Mouse (Mus musculus) heart, adult 18-20 months (tissue): ENCODE measurements at regions not wholly inside any gene's neighbourhood (a gene's known extent, or its start where the extent isn't known, plus 50 kb on each side); places are given as distances from the start of the nearest gene placed in this dataset.

Experiments used
- DNase-seq, 2 experiments: peaks; one replicate each; pipeline ENCODE4 v3.0.0; 2021 to 2022; ENCODE audit warnings: mixed read lengths in 1 of 2

DNA sequence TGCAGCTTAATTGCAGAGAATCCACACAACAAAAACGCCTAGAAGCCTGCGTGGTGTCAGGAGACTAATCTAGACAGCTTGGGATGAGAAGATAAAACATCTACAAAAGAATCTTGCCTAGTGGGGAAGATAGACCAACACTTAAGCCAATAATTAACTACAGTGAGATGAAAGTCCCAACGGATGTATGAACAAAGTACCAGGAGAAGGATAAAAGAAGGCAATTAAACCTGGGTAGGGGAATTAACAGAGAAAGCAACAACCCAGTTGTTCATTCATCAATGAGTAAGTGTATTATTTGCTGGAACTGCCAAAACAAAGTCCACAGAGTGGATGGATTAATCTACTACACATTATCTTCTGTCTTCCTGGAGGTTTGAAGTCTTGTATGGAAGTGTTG is 99.8 kb downstream of the Olfm4 start:
- DNase-seq = no peak

DNA sequence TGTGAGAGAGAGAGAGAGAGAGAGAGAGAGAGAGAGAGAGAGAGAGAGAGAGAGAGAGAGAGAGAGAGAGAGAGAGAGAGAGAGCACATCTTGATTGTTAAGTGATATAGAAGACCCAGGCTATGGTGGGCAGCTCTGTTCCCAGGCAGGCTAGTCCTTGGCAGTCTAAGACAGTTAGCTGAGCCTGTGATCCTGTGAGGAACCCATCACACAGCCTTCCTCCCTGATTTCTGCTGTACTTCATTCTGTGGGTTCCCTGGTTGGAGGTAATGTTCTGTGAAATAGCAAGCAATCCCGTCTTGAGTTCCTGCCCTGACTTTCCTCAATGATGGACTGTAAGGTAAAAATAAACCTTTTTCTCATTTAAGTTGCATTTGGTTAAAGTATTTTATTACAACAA is 113.4 kb downstream of the Olfm4 start:
- DNase-seq = no peak

DNA sequence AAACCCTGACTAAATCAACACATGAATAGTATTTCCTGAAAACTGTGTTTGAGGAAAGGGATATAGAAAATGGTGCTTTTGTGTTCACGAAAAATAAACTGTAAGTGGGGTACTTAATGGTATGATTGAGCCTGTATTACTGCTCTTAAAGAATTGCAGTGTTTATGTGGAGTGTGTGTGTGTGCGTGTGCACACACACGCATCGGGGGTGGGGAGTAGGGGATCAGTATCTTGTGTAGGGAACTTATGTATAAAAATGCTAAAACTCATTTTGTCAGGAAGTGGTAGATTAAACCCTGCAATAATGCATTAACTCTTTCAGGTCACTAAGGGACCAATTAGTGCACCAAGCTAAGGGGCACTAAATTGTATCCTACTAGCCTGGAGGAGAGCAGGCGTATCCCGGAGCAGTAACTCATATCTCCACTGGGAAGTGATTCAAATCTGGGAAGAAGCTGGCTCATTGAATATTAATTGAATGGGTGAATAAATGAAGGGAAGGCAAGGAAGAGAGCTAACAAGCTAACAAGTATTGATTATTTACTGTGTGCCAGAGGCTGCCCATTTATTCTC is 129.3 kb downstream of the Olfm4 start:
- DNase-seq = no peak

DNA sequence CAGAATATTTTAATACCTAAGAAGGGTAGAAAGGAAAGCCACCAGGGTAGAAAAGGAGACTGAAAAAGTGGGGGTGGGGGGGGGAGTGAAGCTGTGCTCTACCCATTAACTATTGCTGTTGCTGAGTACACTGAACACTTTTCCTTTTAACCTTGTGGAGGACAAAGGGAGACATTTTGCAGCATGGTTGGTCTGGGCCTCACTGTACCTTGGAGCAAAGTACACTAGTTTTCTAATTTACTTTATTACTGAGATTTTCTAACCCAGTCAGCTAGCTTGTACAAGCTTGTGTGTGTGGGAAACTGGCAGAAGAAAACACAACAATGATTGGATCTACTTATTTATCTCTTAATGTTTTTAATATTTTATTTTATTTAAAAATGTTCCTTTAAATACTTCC is 130.4 kb downstream of the Olfm4 start:
- no peak for DNase-seq

DNA sequence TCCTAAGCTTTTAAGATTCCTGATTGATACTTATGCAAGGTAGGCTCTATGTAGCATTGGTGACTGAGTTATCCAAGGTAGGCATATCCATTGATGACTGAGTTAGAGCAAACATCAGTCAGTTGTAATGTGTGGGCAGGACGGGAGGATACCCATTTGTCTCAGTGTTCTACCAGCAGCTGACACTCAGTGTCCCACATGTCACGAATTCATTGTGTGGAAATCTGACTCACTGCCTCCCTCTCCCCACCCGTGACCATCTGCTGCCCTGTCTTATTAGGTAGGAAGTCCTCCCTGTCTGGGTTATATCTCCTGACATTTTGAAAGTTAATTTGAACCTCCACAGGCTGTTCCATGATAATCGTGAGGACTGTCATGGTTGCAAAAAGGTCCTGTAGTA is 141.3 kb downstream of the Olfm4 start:
- DNase-seq = no peak

DNA sequence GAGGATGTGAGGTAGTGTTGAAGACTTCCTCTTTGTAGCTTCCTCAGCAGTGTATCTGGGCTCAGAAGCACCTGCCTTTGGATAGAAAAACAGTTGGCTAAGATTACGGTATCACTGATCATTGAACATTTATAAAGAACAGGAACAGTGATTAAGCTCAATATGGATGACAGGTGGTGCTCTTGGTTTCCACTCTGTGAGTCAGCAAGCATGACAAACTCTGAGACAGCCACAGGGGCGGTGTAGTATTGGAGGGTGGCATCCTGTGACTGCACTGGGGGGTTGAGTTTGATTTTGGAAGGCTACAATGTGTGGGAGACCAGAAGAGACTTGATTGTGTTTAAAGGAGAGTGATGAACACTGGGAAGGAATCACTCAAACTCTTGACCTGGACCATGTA is 144.3 kb downstream of the Olfm4 start:
- no peak for DNase-seq

DNA sequence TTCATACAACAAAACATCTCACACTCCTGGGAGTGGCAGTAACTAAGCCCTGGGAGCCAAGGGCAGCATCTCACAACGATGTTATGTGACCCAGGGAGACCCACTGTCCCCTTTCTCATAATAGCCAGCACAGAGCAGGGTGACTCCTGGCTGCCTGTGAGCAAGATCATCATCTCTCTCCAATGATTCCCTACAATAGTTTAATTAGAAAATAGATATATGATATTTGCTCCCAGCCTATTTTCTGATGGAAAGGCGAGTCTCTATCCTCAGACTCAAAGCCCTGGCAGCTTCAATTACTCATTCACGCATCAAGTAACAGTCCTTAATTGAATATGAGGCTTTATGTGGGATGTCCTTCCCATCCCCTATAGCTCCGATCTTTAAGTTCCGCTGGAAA is 153.7 kb downstream of the Olfm4 start:
- DNase-seq = no peak

DNA sequence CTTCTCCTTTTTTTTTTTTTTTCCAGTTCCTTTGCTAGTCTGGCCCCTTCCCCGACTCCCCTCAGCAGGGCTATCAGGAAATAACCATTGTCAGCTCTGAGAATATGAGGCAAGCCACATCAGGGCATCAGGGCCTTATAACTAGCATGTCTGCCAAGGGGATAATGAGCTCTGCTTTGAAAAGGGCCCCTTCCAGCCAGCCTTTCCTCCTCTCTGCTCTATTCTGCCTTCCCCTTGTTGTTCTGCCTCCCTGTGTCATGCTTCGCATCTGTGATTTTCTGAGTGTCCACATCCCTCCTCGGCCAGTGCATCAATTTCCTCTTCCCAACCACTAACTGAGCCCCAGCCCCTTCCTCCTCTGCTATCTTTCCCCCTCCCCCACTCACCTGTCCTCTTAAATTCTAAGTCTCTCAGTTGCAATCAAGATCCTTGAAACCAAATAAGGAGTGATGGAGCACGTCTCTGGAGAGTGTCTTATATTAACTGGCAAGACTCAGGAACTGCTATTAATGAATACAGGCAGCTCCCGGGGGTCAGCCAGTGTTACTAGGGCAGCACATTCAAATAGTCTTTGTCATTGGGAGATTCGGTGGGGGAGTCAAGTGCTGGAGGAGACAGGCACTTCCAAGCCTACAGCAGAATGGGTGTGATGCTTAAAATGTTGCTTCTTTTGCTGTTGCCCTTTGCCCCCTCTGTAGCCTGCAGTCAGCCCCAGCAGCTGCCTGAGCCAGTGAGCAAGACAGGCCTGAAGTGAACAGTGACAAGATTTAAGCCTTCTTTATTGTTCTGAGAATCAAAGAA is 155.3 kb downstream of the Olfm4 start:
- no peak for DNase-seq

DNA sequence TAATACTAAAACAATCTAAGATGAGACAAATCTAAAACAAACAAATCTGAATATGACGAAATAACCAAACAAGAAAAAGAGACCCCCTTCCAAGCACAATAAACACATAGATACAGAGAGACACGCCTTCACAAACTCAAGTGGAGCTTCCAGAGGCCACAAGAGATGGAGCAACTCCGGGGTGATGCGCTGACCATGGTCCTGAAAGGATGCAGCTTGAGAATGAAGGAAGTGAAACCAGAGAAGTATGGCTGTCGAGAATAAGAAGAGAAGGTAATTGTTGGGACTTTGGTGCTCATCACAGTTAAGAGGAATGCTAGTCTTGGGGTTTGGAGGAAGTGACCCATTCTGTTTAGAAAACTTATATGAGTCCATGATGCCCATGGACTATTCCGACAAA is 173.1 kb downstream of the Olfm4 start:
- peak in 1 of 2 experiments; percentile 17 for DNase-seq

DNA sequence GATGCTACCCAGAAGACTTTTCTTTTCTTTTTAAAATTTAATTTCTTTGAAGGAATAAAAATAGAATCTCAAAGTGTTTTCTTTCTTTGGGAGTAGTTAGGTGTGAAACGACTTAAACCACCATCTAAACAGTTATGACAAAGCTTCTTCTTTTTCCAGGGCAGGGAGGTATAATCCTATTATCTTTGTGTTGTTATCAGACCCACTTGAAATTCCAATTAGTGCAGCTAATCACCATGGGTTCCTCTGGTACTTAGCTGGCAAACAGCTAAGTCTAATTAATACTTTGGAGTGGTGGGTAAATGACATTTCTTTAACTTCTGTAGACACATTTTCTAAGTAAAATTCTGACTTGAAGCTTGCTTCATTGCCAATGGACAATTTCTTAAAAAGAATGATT is 185.3 kb downstream of the Olfm4 start:
- no peak for DNase-seq

DNA sequence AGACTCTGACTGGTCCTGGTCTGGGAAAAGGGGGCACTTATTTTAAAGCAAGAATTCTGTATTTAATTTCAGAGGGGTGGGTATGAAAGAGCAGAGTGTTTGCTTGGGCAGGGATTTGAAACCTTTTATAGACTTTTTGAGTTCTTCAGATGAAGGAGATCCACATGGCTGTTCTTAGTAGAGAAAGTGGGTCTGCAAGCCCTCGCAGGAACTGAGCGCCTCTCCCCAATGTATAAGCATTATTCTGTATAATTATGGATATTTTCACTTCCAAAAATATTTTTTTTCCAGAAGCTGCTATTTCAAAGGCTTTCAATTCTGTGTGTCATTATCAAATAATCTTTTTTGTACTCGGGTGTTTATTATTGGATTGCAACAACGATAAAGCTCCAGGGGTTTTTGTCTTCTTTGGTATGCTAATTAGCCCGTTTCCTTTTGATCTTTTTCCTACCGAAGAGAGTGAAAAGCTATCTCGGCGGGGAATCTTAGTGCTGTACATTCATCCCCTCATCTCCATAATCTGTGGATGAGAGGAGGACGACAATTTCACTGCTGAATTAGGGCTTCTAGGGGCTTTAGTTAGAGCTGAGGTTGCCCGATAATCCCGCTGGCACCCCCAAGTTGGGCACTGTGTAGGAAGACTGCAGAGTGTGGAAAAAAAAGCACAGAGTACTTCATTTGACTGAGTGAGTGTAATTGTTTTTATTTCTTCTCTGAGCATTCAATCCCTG is 186.7 kb downstream of the Olfm4 start:
- no peak for DNase-seq

DNA sequence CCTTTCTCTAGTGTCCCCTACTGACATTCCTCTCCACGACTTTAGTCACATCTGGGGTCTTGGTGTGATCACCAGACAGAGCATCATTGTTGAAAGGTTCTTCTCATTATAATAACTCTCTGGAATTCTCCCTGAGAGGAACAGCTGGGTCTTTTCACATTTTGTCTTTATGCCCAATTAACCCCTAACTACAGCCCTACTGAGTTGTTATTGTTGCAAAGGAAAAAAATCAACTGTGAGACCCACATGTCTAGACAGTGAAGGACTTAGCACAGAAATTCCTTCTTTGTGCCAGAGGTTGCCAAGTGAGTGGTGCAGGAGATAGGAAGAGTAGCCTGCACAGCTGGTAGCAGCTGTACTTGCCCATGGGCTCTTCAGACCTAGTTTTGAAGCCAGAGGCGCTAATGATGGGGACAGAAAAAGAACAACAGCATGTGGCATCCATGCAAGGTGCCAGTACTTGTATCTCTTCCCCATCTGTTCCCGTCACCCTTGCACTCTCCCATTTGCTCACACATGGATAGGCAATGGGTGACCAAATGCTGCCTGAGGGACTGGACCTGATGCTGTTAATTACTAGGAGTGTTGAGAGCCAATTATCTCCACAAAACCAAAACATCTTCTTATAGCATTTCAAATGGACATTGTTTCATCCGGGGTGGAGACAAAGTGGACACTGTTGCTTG is 189.1 kb downstream of the Olfm4 start:
- DNase-seq = no peak

DNA sequence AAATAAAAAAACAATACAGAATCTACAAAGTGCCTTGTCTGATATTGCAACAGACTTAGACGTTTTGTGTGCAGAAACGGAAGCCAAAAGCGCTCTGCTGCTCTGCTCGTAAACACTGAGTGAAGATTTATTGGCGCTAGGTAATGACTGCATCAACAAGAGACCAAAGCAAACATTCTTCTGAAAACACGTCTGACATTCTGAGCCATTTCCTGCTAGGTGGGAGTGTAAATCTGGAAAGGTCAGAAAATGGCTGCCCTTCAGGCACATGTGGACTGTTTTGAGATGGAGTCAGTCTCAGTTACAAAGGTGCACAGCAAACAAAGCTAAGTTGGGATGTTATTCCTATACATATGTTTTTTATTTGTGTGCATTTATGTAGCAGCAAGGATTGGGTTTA is 192.6 kb downstream of the Olfm4 start:
- DNase-seq = no peak

DNA sequence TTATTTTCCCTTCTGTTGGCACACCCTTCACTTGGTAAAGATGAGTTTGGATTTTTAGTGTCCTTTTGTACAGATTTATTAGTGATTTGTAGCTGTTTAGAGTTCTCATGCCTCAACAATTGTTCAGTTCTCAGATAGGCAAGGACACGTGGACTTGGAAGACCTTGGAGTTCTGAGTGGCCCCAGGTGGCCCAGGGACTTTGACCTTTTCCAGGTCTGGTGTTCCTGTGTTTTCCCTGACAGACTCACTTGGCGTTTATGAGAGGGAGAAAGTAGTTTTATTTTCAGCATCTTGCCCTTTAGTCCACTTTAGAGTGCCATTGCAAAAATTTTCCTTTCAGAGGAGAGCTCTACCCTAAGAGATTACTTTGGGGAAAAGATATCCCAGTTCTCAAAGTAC is 211.2 kb downstream of the Olfm4 start:
- DNase-seq = no peak

DNA sequence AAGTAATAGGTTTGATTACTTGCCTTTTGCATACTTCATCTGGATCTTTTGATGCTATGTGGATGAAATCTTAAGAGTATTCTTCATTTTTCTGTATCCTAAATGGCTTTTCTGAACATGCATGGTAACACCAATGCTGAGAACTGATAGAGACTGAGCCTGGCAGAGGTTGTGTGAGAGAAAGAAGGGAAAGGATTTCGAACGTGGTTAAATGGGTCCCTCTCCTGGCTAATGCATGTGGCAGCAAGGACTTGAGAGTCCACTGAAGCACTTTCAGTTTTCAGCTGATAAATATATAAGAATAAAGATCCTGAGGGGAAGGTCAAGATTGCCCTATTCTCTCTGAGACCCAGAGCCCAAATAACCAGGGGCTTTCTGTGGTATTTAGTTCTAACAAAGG is 229.0 kb downstream of the Olfm4 start:
- no peak for DNase-seq

DNA sequence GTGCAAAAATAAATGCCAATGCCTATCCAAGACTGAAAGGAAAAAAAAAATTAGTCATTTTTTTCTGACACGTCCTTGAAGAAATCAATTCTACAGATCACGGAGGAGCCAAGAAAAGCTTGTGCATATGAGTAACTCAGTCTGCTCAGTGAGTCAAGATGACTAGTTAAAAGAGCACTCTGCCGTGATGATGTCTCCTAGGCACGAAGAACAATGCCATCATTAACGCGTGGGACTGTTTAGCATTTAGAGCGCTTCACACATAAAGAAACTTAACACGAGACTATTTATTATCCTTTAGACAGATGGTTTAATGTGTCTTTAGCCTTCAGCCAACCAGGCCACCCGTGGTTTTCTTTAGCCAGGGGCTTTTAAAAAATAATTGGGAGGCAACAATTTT is 229.8 kb downstream of the Olfm4 start:
- DNase-seq = no peak

DNA sequence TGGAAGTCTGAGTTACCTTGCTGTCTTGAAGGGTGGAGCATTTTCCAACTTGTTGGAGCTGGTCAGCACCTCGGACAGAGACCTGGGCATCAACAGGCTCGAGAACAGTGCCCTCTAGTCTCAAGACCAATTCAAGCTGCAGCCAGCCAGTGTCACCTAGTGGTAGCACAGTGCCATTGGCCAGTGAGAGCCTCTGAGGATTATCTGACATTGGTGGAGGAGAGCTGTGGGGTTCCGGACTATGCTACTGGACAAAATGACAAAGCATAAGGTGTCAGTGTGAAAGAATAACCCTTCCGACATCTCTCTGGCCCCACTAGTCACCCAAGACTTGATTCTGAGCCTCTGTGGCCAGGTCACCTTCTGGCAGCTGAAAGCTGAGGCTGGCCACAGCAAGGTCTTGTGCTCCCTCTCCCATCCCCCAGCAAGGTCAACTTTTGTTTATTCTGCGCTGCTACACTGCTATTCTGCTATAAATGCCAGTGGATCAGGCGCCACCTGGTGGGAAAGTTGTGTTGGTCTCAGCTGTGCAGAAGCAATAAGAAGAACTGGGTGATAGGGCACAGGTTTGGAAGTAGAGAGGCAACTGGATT is 232.2 kb downstream of the Olfm4 start:
- DNase-seq = peak; percentile 34 to 49

DNA sequence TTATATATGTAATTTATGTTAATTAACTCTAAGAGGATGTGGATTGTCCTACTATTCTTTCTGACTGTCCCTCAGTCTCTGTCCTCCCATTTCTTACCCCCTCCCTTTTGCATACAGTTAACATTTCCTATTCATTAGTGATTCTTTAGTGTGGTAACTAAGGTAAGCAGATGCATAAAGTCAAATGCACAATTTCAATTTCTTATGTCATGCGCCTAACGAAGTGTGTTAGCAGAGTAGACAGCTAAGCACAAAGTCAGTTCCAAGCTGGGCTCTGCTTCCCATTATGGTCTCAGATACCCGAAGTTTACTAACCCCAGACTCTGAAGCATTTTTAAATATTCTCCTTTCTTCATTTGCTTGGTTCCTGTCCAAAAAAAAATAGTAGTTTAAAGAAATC is 248.2 kb downstream of the Olfm4 start:
- DNase-seq = no peak

DNA sequence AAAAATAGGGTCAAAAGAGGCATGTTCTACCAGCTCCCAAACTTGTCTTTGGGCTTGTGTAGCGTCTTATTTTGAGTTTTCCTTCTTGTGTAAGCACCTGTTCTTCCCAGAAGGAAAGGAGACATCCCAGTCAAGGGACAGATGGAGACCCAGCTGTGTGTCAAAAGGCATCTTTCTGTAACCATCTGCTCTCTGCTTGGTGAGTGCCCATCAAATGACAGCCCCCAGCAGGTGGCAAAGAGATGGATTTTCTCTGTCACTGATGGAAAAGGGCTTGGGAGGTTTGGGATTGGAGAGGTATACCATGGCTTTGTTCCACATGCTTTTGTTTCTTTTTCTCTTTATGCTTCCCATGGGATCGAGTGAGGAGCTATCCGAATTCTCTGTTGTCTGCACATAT is 249.1 kb downstream of the Olfm4 start:
- DNase-seq = no peak

DNA sequence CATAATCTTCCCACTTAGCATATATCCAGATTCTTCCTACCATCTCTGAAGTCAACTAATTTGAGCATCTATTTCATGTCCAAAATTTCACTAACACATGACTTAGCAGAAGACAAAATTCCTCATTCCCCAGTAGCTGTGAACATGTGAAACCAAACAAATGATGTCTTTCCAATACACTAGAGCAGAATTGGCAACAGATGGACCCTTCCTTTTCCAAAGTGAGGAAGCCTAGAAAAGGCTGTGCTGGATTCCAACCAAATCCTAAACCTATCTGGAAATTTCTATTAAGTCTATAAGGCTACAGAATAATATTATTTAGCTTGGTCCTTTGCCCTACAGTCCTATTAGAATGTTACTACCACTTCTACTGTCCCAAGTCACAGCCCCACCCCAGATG is 253.3 kb downstream of the Olfm4 start:
- DNase-seq = no peak

DNA sequence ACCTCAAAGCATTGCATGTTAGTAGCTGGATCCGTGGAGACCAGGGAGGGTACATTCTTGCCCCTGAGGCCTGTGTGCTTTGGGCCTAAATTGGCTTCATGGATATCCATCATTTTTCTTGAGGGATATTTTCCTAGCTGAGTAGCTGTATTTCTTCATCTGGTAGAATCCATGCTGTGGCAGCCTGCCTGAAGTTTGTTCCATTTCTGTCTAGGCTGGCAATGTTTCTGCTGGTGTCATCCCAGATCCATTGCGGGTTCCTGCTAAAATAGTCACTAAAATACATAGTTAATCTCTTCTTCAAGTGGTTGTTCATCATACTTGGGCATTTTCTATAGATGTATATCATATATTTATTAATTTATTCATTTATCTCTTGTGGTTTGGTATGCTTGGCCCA is 253.7 kb downstream of the Olfm4 start:
- no peak for DNase-seq

DNA sequence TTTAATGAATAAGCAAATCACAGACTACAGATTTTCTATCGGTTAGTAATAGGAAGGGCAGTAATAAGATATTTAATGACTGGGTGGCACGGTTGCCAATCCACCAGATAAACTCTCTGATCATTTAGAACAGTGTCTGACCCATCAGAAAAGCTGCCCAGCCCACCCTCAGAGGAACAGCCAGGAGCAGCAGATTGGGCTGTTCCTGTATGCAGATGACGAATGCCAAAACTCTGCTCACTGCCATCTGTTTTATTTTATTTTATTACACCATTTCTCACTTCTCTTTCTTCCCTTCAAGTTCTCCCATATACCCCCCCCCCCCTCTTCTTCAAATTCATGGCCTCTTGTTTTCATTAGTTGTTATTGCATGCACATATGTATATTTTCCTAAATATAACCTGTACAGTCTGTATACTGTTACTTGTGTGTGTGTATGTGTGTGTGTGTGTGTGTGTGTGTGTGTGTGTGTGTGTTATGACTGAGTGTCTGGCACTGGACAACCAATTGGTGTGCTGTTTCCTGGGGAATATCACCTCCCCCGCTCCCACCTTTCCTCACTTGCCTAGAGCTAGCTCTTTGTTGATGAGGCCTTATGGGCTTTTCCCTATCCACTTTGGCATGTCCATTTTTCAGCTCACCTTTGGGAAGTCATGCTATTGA is 260.9 kb downstream of the Olfm4 start:
- DNase-seq = no peak
